Mouse (Mus musculus) myocyte (in vitro differentiated cells): ENCODE data around the gene Gatb.

Source experiments
- CEBPB ChIP-seq: IDR thresholded peaks from 2 replicates; pipeline ENCODE4 v1.6.1; 2011; ENCODE audit warnings: mild to moderate bottlenecking, moderate library complexity; ENCODE audit not compliant: poor library complexity, insufficient read depth, severe bottlenecking
- E2F4 ChIP-seq: IDR thresholded peaks from one replicate; pipeline ENCODE4 v1.6.1; 2011; ENCODE audit warnings: mild to moderate bottlenecking, control low read depth, moderate library complexity; ENCODE audit not compliant: insufficient read depth
- MAX ChIP-seq: IDR thresholded peaks from one replicate; pipeline ENCODE4 v1.6.1; 2011; ENCODE audit warnings: low read depth, mild to moderate bottlenecking, control low read depth
- MYOG ChIP-seq, 3 experiments: IDR thresholded peaks; one replicate each; pipeline ENCODE4 v1.6.1; 2011; ENCODE audit warnings: control low read depth in 2 of 3, low read depth in 2 of 3, mild to moderate bottlenecking in 2 of 3; ENCODE audit not compliant: insufficient read length in 2 of 3, control insufficient read depth in 1 of 3, insufficient read depth in 1 of 3
- POLR2A ChIP-seq: IDR thresholded peaks from one replicate; pipeline ENCODE4 v1.6.1; 2011; ENCODE audit warnings: low read depth, mild to moderate bottlenecking, control low read depth, moderate library complexity; ENCODE audit not compliant: insufficient read length
- POLR2AphosphoS2 ChIP-seq: IDR thresholded peaks from one replicate; pipeline ENCODE4 v1.6.1; 2011; ENCODE audit warnings: low read depth, control low read depth; ENCODE audit not compliant: insufficient read length
- TCF12 ChIP-seq: IDR thresholded peaks from one replicate; pipeline ENCODE4 v1.6.1; 2011; ENCODE audit warnings: mild to moderate bottlenecking, control low read depth; ENCODE audit not compliant: poor library complexity, insufficient read depth, severe bottlenecking
- TCF3 ChIP-seq: IDR thresholded peaks from one replicate; pipeline ENCODE4 v1.6.1; 2011; ENCODE audit warnings: low read depth, control low read depth; ENCODE audit not compliant: insufficient read length
- USF1 ChIP-seq: IDR thresholded peaks from one replicate; pipeline ENCODE4 v1.6.1; 2011; ENCODE audit warnings: low read depth, mild to moderate bottlenecking, control low read depth, moderate library complexity

DNA sequence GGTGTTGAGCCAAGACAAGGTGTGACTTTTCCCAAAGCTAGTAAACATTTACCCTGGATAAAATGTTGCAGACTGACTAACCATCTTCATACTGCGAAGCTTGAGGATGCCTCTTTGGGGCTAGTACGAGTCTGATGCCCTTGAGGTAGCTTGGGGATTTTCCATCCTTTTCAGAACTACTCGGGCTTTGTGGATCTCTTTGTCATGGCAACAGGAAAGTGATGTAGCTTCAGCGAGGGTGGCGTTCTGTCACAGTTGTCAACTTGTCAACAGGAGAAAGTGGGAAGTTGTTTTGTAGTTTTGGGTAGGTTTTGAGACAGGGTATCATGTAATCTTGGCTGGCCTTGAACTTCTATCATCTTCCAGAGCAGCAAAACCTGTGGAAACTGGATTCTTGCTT lies 45.4 kb downstream of the Gatb start:
- TF ChIP-seq USF1 (no peak), POLR2A (no peak), MYOG (IDR thresholded peaks at IDR 0.05; ENCODE audit: control insufficient read depth in 1 of 3, insufficient read depth in 1 of 3, insufficient read length in 2 of 3, low read depth in 2 of 3) (no peak), TCF12 (no peak), MAX (no peak), POLR2AphosphoS2 (no peak), TCF3 (no peak), CEBPB (no peak), E2F4 (no peak)
